Mouse (Mus musculus) splenic B cell, adult 2 months (primary cell): ENCODE results near the gene Nkx2-2.

Experiments used
- DNase-seq: peaks from one replicate; pipeline ENCODE4 v3.0.0-alpha.2; 2011; ENCODE audit warnings: low read depth, low spot score
- H3K27me3 ChIP-seq: 2 replicates; pipeline ENCODE4 v1.6.1; 2012; ENCODE audit warnings: mild to moderate bottlenecking, low read length, moderate library complexity, mixed read lengths; ENCODE audit not compliant: control insufficient read depth, poor library complexity, insufficient read depth, severe bottlenecking
- H3K36me3 ChIP-seq: 2 replicates; pipeline ENCODE4 v1.6.1; 2012; ENCODE audit warnings: mild to moderate bottlenecking, low read length, moderate library complexity, mixed read lengths; ENCODE audit not compliant: control insufficient read depth, poor library complexity, insufficient read depth, severe bottlenecking

The Nkx2-2 gene

GRCm38 (mm10) chr2:147152543-147152942 is 41.5 kb downstream of the Nkx2-2 start:
- H3K27me3 ChIP-seq = no peaks in the 10 kb centered on the region
- DNase-seq = no peak
- no peaks in the 10 kb centered on the region for H3K36me3 ChIP-seq
